Mouse (Mus musculus) layer of hippocampus, postnatal 36 days (tissue): ENCODE measurements around the gene Mgrn1. TPM values are rescaled to one million over a fixed set of nuclear protein-coding genes. Genes with fewer than 3 reads are reported as not detected.

Experiments
- DNase-seq, 2 experiments: peaks; one replicate each; pipeline ENCODE4 v3.0.0; 2022
- total RNA-seq, 2 experiments: library from RNA; stranded (reverse); gene quantifications; 2 replicates each; pipeline ENCODE4 v1.2.3; 2021

The Mgrn1 gene
- total RNA-seq, 2 experiments from 2014 or later, result 213 TPM

- peak; percentile 43 to 49 for DNase-seq
Observed at GRCm38 (mm10) chr16:4879101-4879707, 6.8 kb upstream of the Mgrn1 start.

- peak; percentile 90 to 91 for DNase-seq
Observed at GRCm38 (mm10) chr16:4879708-4880124, 6.3 kb upstream of the Mgrn1 start.

- DNase-seq, result peak; percentile 95 to 97
Observed at GRCm38 (mm10) chr16:4880136-4880825, 5.8 kb upstream of the Mgrn1 start, which contains the start of gene Ubald1. Gene Ubald1, minus strand, starts transcription at chr16:4880315.

GRCm38 (mm10) chr16:4881400-4882351, 4.4 kb upstream of the Mgrn1 start:
- peak in 1 of 2 experiments; percentile 27 for DNase-seq

- no peak for DNase-seq
Observed at GRCm38 (mm10) chr16:4884930-4885329, 1.1 kb upstream of the Mgrn1 start.

GRCm38 (mm10) chr16:4886690-4887020, 606 bp downstream of the Mgrn1 start:
- DNase-seq, result no peak

GRCm38 (mm10) chr16:4890201-4890709, 4.2 kb downstream of the Mgrn1 start:
- DNase-seq, result no peak

- DNase-seq, result no peak
Observed at GRCm38 (mm10) chr16:4892171-4892570, 6.1 kb downstream of the Mgrn1 start.

GRCm38 (mm10) chr16:4894201-4894908, 8.3 kb downstream of the Mgrn1 start:
- no peak for DNase-seq

- DNase-seq, result no peak
Observed at GRCm38 (mm10) chr16:4896249-4897027, 10.4 kb downstream of the Mgrn1 start.

GRCm38 (mm10) chr16:4897146-4897730, 11.2 kb downstream of the Mgrn1 start:
- no peak for DNase-seq

GRCm38 (mm10) chr16:4898881-4899280, 12.8 kb downstream of the Mgrn1 start:
- DNase-seq, result no peak

- no peak for DNase-seq
Observed at GRCm38 (mm10) chr16:4899711-4900110, 13.7 kb downstream of the Mgrn1 start.

- no peak for DNase-seq
Observed at GRCm38 (mm10) chr16:4901167-4901566, 15.1 kb downstream of the Mgrn1 start.

GRCm38 (mm10) chr16:4902390-4902789, 16.3 kb downstream of the Mgrn1 start:
- DNase-seq, result no peak

GRCm38 (mm10) chr16:4903491-4904102, 17.5 kb downstream of the Mgrn1 start:
- DNase-seq, result no peak

- DNase-seq, result no peak
Observed at GRCm38 (mm10) chr16:4904878-4905277, 18.8 kb downstream of the Mgrn1 start.

- DNase-seq, result no peak
Observed at GRCm38 (mm10) chr16:4905591-4905990, 19.5 kb downstream of the Mgrn1 start.

GRCm38 (mm10) chr16:4906559-4906958, 20.5 kb downstream of the Mgrn1 start:
- DNase-seq, result no peak

- no peak for DNase-seq
Observed at GRCm38 (mm10) chr16:4907386-4907785, 21.3 kb downstream of the Mgrn1 start.

GRCm38 (mm10) chr16:4907972-4908371, 21.9 kb downstream of the Mgrn1 start:
- no peak for DNase-seq
